Mouse (Mus musculus): ENCODE data around the gene Exoc3l2. TPM values are rescaled to one million over a fixed set of nuclear protein-coding genes. Genes with fewer than 3 reads are reported as not detected.

Exoc3l2 gene
- polyA plus RNA-seq (2017; shearing (Covaris generic)) = under 1 TPM in 1 of 2 experiments, not detected in 1; 0.09 TPM

GRCm38 (mm10) chr7:19462884-19463381 is at the start of gene Exoc3l2:
Gene Exoc3l2, plus strand, starts transcription at chr7:19463331.

GRCm38 (mm10) chr7:19458591-19459111 is 4.5 kb upstream of the Exoc3l2 start, which contains the start of gene Mark4:
Gene Mark4, minus strand, starts transcription at chr7:19458821.

GRCm38 (mm10) chr7:19508150-19508923 is 45.2 kb downstream of the Exoc3l2 start, which contains the start of the genes Bloc1s3 and Trappc6a:
Gene Bloc1s3, minus strand, starts transcription at chr7:19508367.
Gene Trappc6a, plus strand, starts transcription at chr7:19508395.

GRCm38 (mm10) chr7:19517652-19518365 is 54.7 kb downstream of the Exoc3l2 start, which contains the start of gene Nkpd1:
Gene Nkpd1, plus strand, starts transcription at chr7:19517838.

Other genes starting within 250 kb of the Exoc3l2 start
- gene Opa3, start 235.0 kb upstream of the Exoc3l2 start, polyA plus RNA-seq (2017; shearing (Covaris generic)) = 10 to 100 TPM; 21.1 to 31.1 TPM
- 100 to 1,000 TPM; 264 to 271 TPM for gene Vasp, start 191.5 kb upstream of the Exoc3l2 start, polyA plus RNA-seq (2017; shearing (Covaris generic))
- gene Ppm1n, start 183.3 kb upstream of the Exoc3l2 start, polyA plus RNA-seq (2017; shearing (Covaris generic)) = 1 to 10 TPM; 3.8 to 5.0 TPM
- gene Rtn2, start 180.7 kb upstream of the Exoc3l2 start, polyA plus RNA-seq (2017; shearing (Covaris generic)) = under 1 TPM; 0.49 to 0.80 TPM
- 1 to 10 TPM; 2.0 to 3.1 TPM for gene Fosb, start 153.3 kb upstream of the Exoc3l2 start, polyA plus RNA-seq (2017; shearing (Covaris generic))
- 10 to 100 TPM; 75.1 to 88.2 TPM for gene Ercc1, start 118.6 kb upstream of the Exoc3l2 start, polyA plus RNA-seq (2017; shearing (Covaris generic))
- 10 to 100 TPM in 1 of 2 experiments, 1 to 10 TPM in 1; 9.9 to 14.4 TPM for gene Cd3eap, start 103.8 kb upstream of the Exoc3l2 start, polyA plus RNA-seq (2017; shearing (Covaris generic))
- 1 to 10 TPM in 1 of 2 experiments, under 1 TPM in 1; 0.48 to 1.3 TPM for gene Ppp1r13l, start 103.6 kb upstream of the Exoc3l2 start, polyA plus RNA-seq (2017; shearing (Covaris generic))
- 10 to 100 TPM in 1 of 2 experiments, 1 to 10 TPM in 1; 9.8 to 12.6 TPM for gene Ercc2, start 81.3 kb upstream of the Exoc3l2 start, polyA plus RNA-seq (2017; shearing (Covaris generic))
- 10 to 100 TPM; 12.0 to 18.6 TPM for gene Klc3, start 59.2 kb upstream of the Exoc3l2 start, polyA plus RNA-seq (2017; shearing (Covaris generic))
- gene Ckm, start 58.6 kb upstream of the Exoc3l2 start, polyA plus RNA-seq (2017; shearing (Covaris generic)) = 1 to 10 TPM in 1 of 2 experiments, under 1 TPM in 1; 0.45 to 2.1 TPM
- gene Mark4, start 4.5 kb upstream of the Exoc3l2 start, polyA plus RNA-seq (2017; shearing (Covaris generic)) = 1 to 10 TPM; 6.1 to 8.5 TPM
- gene Bloc1s3, start 45.0 kb downstream of the Exoc3l2 start, polyA plus RNA-seq (2017; shearing (Covaris generic)) = 1 to 10 TPM; 9.1 to 9.8 TPM
- 100 to 1,000 TPM in 1 of 2 experiments, 10 to 100 TPM in 1; 79.0 to 101 TPM for gene Trappc6a, start 45.1 kb downstream of the Exoc3l2 start, polyA plus RNA-seq (2017; shearing (Covaris generic))
- gene Nkpd1, start 54.5 kb downstream of the Exoc3l2 start, polyA plus RNA-seq (2017; shearing (Covaris generic)) = under 1 TPM in 1 of 2 experiments, not detected in 1; 0.60 TPM
- gene Ppp1r37, start 99.7 kb downstream of the Exoc3l2 start, polyA plus RNA-seq (2017; shearing (Covaris generic)) = 10 to 100 TPM; 15.7 to 15.9 TPM
- 1 to 10 TPM in 1 of 2 experiments, under 1 TPM in 1; 0.94 to 1.7 TPM for gene Zfp296, start 114.0 kb downstream of the Exoc3l2 start, polyA plus RNA-seq (2017; shearing (Covaris generic))
- 100 to 1,000 TPM; 111 to 136 TPM for gene Gemin7, start 114.3 kb downstream of the Exoc3l2 start, polyA plus RNA-seq (2017; shearing (Covaris generic))
- 10 to 100 TPM; 59.6 to 76.8 TPM for gene Clasrp, start 141.2 kb downstream of the Exoc3l2 start, polyA plus RNA-seq (2017; shearing (Covaris generic))
- 100 to 1,000 TPM in 1 of 2 experiments, 10 to 100 TPM in 1; 95.9 to 105 TPM for gene Relb, start 166.1 kb downstream of the Exoc3l2 start, polyA plus RNA-seq (2017; shearing (Covaris generic))
- gene Clptm1, start 201.7 kb downstream of the Exoc3l2 start, polyA plus RNA-seq (2017; shearing (Covaris generic)) = 100 to 1,000 TPM; 150 to 152 TPM
- not detected for gene Apoc2, start 214.6 kb downstream of the Exoc3l2 start, polyA plus RNA-seq (2017; shearing (Covaris generic))
- gene Gm44805, start 218.1 kb downstream of the Exoc3l2 start, polyA plus RNA-seq (2017; shearing (Covaris generic)) = not detected
- under 1 TPM in 1 of 2 experiments, not detected in 1; 0.07 TPM for gene Apoc4, start 218.1 kb downstream of the Exoc3l2 start, polyA plus RNA-seq (2017; shearing (Covaris generic))
- 1 to 10 TPM in 1 of 2 experiments, not detected in 1; 1.5 TPM for gene Apoc1, start 229.3 kb downstream of the Exoc3l2 start, polyA plus RNA-seq (2017; shearing (Covaris generic))
- gene Apoe, start 235.9 kb downstream of the Exoc3l2 start, polyA plus RNA-seq (2017; shearing (Covaris generic)) = 10 to 100 TPM; 10.9 to 46.1 TPM